Mouse (Mus musculus): ENCODE results near the gene Dph1. TPM values are rescaled to one million over a fixed set of nuclear protein-coding genes. Genes with fewer than 3 reads are reported as not detected.

Gene Dph1
- polyA plus RNA-seq, 1 experiment from 2014 or later: 19.7 TPM

GRCm38 (mm10) chr11:75210093-75210492 lies 19.1 kb upstream of the Dph1 start:
- no peak for ATAC-seq (replicated peaks; ENCODE audit: extremely low read depth, insufficient read depth, low FRiP score)
- Histone ChIP-seq H3K4me3 (ENCODE audit: low read length) (no peak overlapping the region), H3K9me3 (replicated peaks; ENCODE audit: control insufficient read depth, low read length) (no peaks in the 10 kb centered on the region), H3K27me3 (ENCODE audit: control insufficient read depth, insufficient read depth, low read length) (no peaks in the 10 kb centered on the region), H3K27ac (ENCODE audit: low read length) (0 out of 2 replicates have a peak overlapping the region, but pooled peaks have one; percentile 25), H3K36me3 (ENCODE audit: control insufficient read depth, insufficient read depth) (no peaks in the 10 kb centered on the region), H3K4me1 (ENCODE audit: control insufficient read depth, insufficient read depth, low read length) (peaks cover 49% of the 10 kb centered on the region), H3K4me2 (ENCODE audit: low read depth, low read length) (no peak overlapping the region), H3K9ac (ENCODE audit: low read length) (no peak overlapping the region)
- WGBS: 73% methylated on average over 4 of the region's 4 CpGs

- no peak for ATAC-seq (replicated peaks; ENCODE audit: extremely low read depth, insufficient read depth, low FRiP score)
- Histone ChIP-seq H3K9me3 (replicated peaks; ENCODE audit: control insufficient read depth, low read length) (no peaks in the 10 kb centered on the region), H3K27me3 (ENCODE audit: control insufficient read depth, insufficient read depth, low read length) (no peaks in the 10 kb centered on the region), H3K4me3 (ENCODE audit: low read length) (no peak overlapping the region), H3K4me1 (ENCODE audit: control insufficient read depth, insufficient read depth, low read length) (peaks cover 54% of the 10 kb centered on the region), H3K36me3 (ENCODE audit: control insufficient read depth, insufficient read depth) (no peaks in the 10 kb centered on the region), H3K4me2 (ENCODE audit: low read depth, low read length) (no peak overlapping the region), H3K9ac (ENCODE audit: low read length) (no peak overlapping the region), H3K27ac (ENCODE audit: low read length) (peak overlapping the region; percentile 2; the same call in 1 of the 2 replicates)
- 69% methylated on average over 4 of the region's 4 CpGs for WGBS
Observed at GRCm38 (mm10) chr11:75209363-75209762, 18.3 kb upstream of the Dph1 start.

GRCm38 (mm10) chr11:75206347-75206746 lies 15.3 kb upstream of the Dph1 start:
- no peak overlapping the region for H3K4me3 ChIP-seq (ENCODE audit: low read length)
- no peak for ATAC-seq (replicated peaks; ENCODE audit: extremely low read depth, insufficient read depth, low FRiP score)
- 88% methylated on average over 4 of the region's 4 CpGs for WGBS

GRCm38 (mm10) chr11:75204472-75204871 lies 13.4 kb upstream of the Dph1 start:
- 48% methylated on average over 9 of the region's 9 CpGs for WGBS
- H3K4me1 ChIP-seq (ENCODE audit: control insufficient read depth, insufficient read depth, low read length): peaks cover 43% of the 10 kb centered on the region
- ATAC-seq (replicated peaks; ENCODE audit: extremely low read depth, insufficient read depth, low FRiP score): no peak
- H3K9me3 ChIP-seq (replicated peaks; ENCODE audit: control insufficient read depth, low read length): no peaks in the 10 kb centered on the region
- no peak overlapping the region for H3K4me2 ChIP-seq (ENCODE audit: low read depth, low read length)
- H3K36me3 ChIP-seq (ENCODE audit: control insufficient read depth, insufficient read depth): no peaks in the 10 kb centered on the region
- H3K9ac ChIP-seq (ENCODE audit: low read length): no peak overlapping the region
- no peak overlapping the region for H3K4me3 ChIP-seq (ENCODE audit: low read length)
- peak overlapping the region; percentile 64 for H3K27ac ChIP-seq (ENCODE audit: low read length)
- no peaks in the 10 kb centered on the region for H3K27me3 ChIP-seq (ENCODE audit: control insufficient read depth, insufficient read depth, low read length)

More at GRCm38 (mm10) chr11:75206347-75206746, 15.3 kb upstream of the Dph1 start:
- Histone ChIP-seq H3K27me3 (ENCODE audit: control insufficient read depth, insufficient read depth, low read length) (no peaks in the 10 kb centered on the region), H3K4me2 (ENCODE audit: low read depth, low read length) (no peak overlapping the region), H3K9me3 (replicated peaks; ENCODE audit: control insufficient read depth, low read length) (no peaks in the 10 kb centered on the region), H3K9ac (ENCODE audit: low read length) (no peak overlapping the region), H3K36me3 (ENCODE audit: control insufficient read depth, insufficient read depth) (no peaks in the 10 kb centered on the region), H3K4me1 (ENCODE audit: control insufficient read depth, insufficient read depth, low read length) (peaks cover 46% of the 10 kb centered on the region), H3K27ac (ENCODE audit: low read length) (no peak overlapping the region)

- no peak for ATAC-seq (replicated peaks; ENCODE audit: extremely low read depth, insufficient read depth, low FRiP score)
- Histone ChIP-seq H3K36me3 (ENCODE audit: control insufficient read depth, insufficient read depth) (no peaks in the 10 kb centered on the region), H3K4me1 (ENCODE audit: control insufficient read depth, insufficient read depth, low read length) (peaks cover 41% of the 10 kb centered on the region), H3K9me3 (replicated peaks; ENCODE audit: control insufficient read depth, low read length) (no peaks in the 10 kb centered on the region), H3K4me2 (ENCODE audit: low read depth, low read length) (no peak overlapping the region), H3K27me3 (ENCODE audit: control insufficient read depth, insufficient read depth, low read length) (no peaks in the 10 kb centered on the region), H3K9ac (ENCODE audit: low read length) (0 out of 2 replicates have a peak overlapping the region, but pooled peaks have one; percentile 16), H3K4me3 (ENCODE audit: low read length) (no peak overlapping the region), H3K27ac (ENCODE audit: low read length) (no peak overlapping the region)
- 73% methylated on average over 4 of the region's 4 CpGs for WGBS
Observed at GRCm38 (mm10) chr11:75203926-75204325, 12.9 kb upstream of the Dph1 start.

GRCm38 (mm10) chr11:75201721-75202120 lies 10.7 kb upstream of the Dph1 start:
- ATAC-seq (replicated peaks; ENCODE audit: extremely low read depth, insufficient read depth, low FRiP score): no peak
- H3K9ac ChIP-seq (ENCODE audit: low read length): 0 out of 2 replicates have a peak overlapping the region, but pooled peaks have one; percentile 26
- peak overlapping the region; percentile 32; the same call in 1 of the 2 replicates for H3K27ac ChIP-seq (ENCODE audit: low read length)
- 47% methylated on average over 8 of the region's 8 CpGs for WGBS
- H3K4me3 ChIP-seq (ENCODE audit: low read length): no peak overlapping the region
- peaks cover 34% of the 10 kb centered on the region for H3K4me1 ChIP-seq (ENCODE audit: control insufficient read depth, insufficient read depth, low read length)
- H3K27me3 ChIP-seq (ENCODE audit: control insufficient read depth, insufficient read depth, low read length): 0 out of 2 replicates have a peak, but pooled peaks cover 2% of the 10 kb centered on the region
- no peaks in the 10 kb centered on the region for H3K36me3 ChIP-seq (ENCODE audit: control insufficient read depth, insufficient read depth)
- H3K9me3 ChIP-seq (replicated peaks; ENCODE audit: control insufficient read depth, low read length): no peaks in the 10 kb centered on the region
- no peak overlapping the region for H3K4me2 ChIP-seq (ENCODE audit: low read depth, low read length)

- 82% methylated on average over 12 of the region's 12 CpGs for WGBS
- Histone ChIP-seq H3K27ac (ENCODE audit: low read length) (no peak overlapping the region), H3K36me3 (ENCODE audit: control insufficient read depth, insufficient read depth) (no peaks in the 10 kb centered on the region), H3K4me3 (ENCODE audit: low read length) (no peak overlapping the region), H3K27me3 (ENCODE audit: control insufficient read depth, insufficient read depth, low read length) (peaks cover 7% of the 10 kb centered on the region), H3K9me3 (replicated peaks; ENCODE audit: control insufficient read depth, low read length) (no peaks in the 10 kb centered on the region), H3K4me1 (ENCODE audit: control insufficient read depth, insufficient read depth, low read length) (peaks cover 41% of the 10 kb centered on the region), H3K9ac (ENCODE audit: low read length) (no peak overlapping the region), H3K4me2 (ENCODE audit: low read depth, low read length) (no peak overlapping the region)
- ATAC-seq (replicated peaks; ENCODE audit: extremely low read depth, insufficient read depth, low FRiP score): no peak
Observed at GRCm38 (mm10) chr11:75200935-75201334, 9.9 kb upstream of the Dph1 start.

GRCm38 (mm10) chr11:75199951-75200350 lies 8.9 kb upstream of the Dph1 start:
- Histone ChIP-seq H3K36me3 (ENCODE audit: control insufficient read depth, insufficient read depth) (no peaks in the 10 kb centered on the region), H3K27ac (ENCODE audit: low read length) (no peak overlapping the region), H3K27me3 (ENCODE audit: control insufficient read depth, insufficient read depth, low read length) (peaks cover 11% of the 10 kb centered on the region), H3K4me3 (ENCODE audit: low read length) (no peak overlapping the region), H3K9me3 (replicated peaks; ENCODE audit: control insufficient read depth, low read length) (no peaks in the 10 kb centered on the region), H3K9ac (ENCODE audit: low read length) (no peak overlapping the region), H3K4me1 (ENCODE audit: control insufficient read depth, insufficient read depth, low read length) (peaks cover 48% of the 10 kb centered on the region), H3K4me2 (ENCODE audit: low read depth, low read length) (no peak overlapping the region)
- ATAC-seq (replicated peaks; ENCODE audit: extremely low read depth, insufficient read depth, low FRiP score): no peak
- 70% methylated on average over 5 of the region's 5 CpGs for WGBS

- H3K9me3 ChIP-seq (replicated peaks; ENCODE audit: control insufficient read depth, low read length): no peaks in the 10 kb centered on the region
- H3K4me1 ChIP-seq (ENCODE audit: control insufficient read depth, insufficient read depth, low read length): peaks cover 37% of the 10 kb centered on the region
- no peak overlapping the region for H3K9ac ChIP-seq (ENCODE audit: low read length)
- no peak overlapping the region for H3K4me2 ChIP-seq (ENCODE audit: low read depth, low read length)
- ATAC-seq (replicated peaks; ENCODE audit: extremely low read depth, insufficient read depth, low FRiP score): no peak
- peaks cover 11% of the 10 kb centered on the region for H3K27me3 ChIP-seq (ENCODE audit: control insufficient read depth, insufficient read depth, low read length)
- WGBS: 64% methylated on average over 4 of the region's 4 CpGs
- H3K4me3 ChIP-seq (ENCODE audit: low read length): no peak overlapping the region
- H3K36me3 ChIP-seq (ENCODE audit: control insufficient read depth, insufficient read depth): no peaks in the 10 kb centered on the region
- no peak overlapping the region for H3K27ac ChIP-seq (ENCODE audit: low read length)
Observed at GRCm38 (mm10) chr11:75198792-75199191, 7.8 kb upstream of the Dph1 start.
